Mouse (Mus musculus): ENCODE results near the gene Hapln2. TPM values are rescaled to one million over a fixed set of nuclear protein-coding genes. Genes with fewer than 3 reads are reported as not detected.

The Hapln2 gene
- polyA plus RNA-seq, 1 experiment from 2014 or later = 0.58 TPM

- Histone ChIP-seq H3K4me3 (ENCODE audit: control insufficient read depth in 1 of 2, insufficient read depth in 1 of 2, low read depth in 1 of 2, low read length in 2 of 2) (no peak overlapping the region), H3K27ac (replicated peaks in 1 of 2; ENCODE audit: control insufficient read depth in 1 of 2, insufficient read depth in 1 of 2, low read depth in 2 of 2, low read length in 2 of 2) (no peak overlapping the region), H3K27me3 (ENCODE audit: control insufficient read depth, insufficient read depth, low read length) (peaks cover 63% of the 10 kb centered on the region), H3K4me2 (ENCODE audit: low read length) (no peak overlapping the region), H3K9me3 (ENCODE audit: control insufficient read depth, low read length) (no peaks in the 10 kb centered on the region), H3K9ac (ENCODE audit: low read length) (no peak overlapping the region), H3K4me1 (ENCODE audit: control insufficient read depth in 2 of 2, insufficient read depth in 2 of 2, low read length in 2 of 2) (peaks cover 23 to 31% of the 10 kb centered on the region in 2 experiments), H3K36me3 (ENCODE audit: control insufficient read depth, insufficient read depth, low read length) (no peaks in the 10 kb centered on the region)
- no peak for ATAC-seq (ENCODE audit: insufficient number of reproducible peaks, insufficient read depth, low FRiP score, low read depth)
- 22% methylated on average over 10 of the region's 10 CpGs for WGBS
Measured at GRCm38 (mm10) chr3:87989935-87990334, 37.4 kb downstream of the Hapln2 start.

GRCm38 (mm10) chr3:87988068-87988467 is 39.3 kb downstream of the Hapln2 start:
- H3K27ac ChIP-seq (replicated peaks in 1 of 2; ENCODE audit: control insufficient read depth in 1 of 2, insufficient read depth in 1 of 2, low read depth in 2 of 2, low read length in 2 of 2) = no peak overlapping the region
- H3K36me3 ChIP-seq (ENCODE audit: control insufficient read depth, insufficient read depth, low read length) = no peaks in the 10 kb centered on the region
- 5% methylated on average over 15 of the region's 15 CpGs for WGBS
- H3K9me3 ChIP-seq (ENCODE audit: control insufficient read depth, low read length) = no peaks in the 10 kb centered on the region
- peak overlapping the region; percentile 67 for H3K4me2 ChIP-seq (ENCODE audit: low read length)
- peaks cover 37 to 48% of the 10 kb centered on the region in 2 experiments for H3K4me1 ChIP-seq (ENCODE audit: control insufficient read depth in 2 of 2, insufficient read depth in 2 of 2, low read length in 2 of 2)
- peak overlapping the region; percentile 56; the same call in 1 of the 2 replicates for H3K9ac ChIP-seq (ENCODE audit: low read length)
- ATAC-seq (ENCODE audit: insufficient number of reproducible peaks, insufficient read depth, low FRiP score, low read depth) = no peak
- peak overlapping the region; percentile 33 to 34 for H3K4me3 ChIP-seq (ENCODE audit: control insufficient read depth in 1 of 2, insufficient read depth in 1 of 2, low read depth in 1 of 2, low read length in 2 of 2)
- H3K27me3 ChIP-seq (ENCODE audit: control insufficient read depth, insufficient read depth, low read length) = peaks cover 45% of the 10 kb centered on the region

GRCm38 (mm10) chr3:87987633-87988032 is 39.8 kb downstream of the Hapln2 start:
- Histone ChIP-seq H3K27ac (replicated peaks in 1 of 2; ENCODE audit: control insufficient read depth in 1 of 2, insufficient read depth in 1 of 2, low read depth in 2 of 2, low read length in 2 of 2) (peak overlapping the region in 1 of 2 experiments; percentile 84; a peak in 1 of 4 replicates), H3K9ac (ENCODE audit: low read length) (peak overlapping the region; percentile 56), H3K4me2 (ENCODE audit: low read length) (peak overlapping the region; percentile 67), H3K36me3 (ENCODE audit: control insufficient read depth, insufficient read depth, low read length) (no peaks in the 10 kb centered on the region), H3K4me3 (ENCODE audit: control insufficient read depth in 1 of 2, insufficient read depth in 1 of 2, low read depth in 1 of 2, low read length in 2 of 2) (peak overlapping the region; percentile 33 to 34), H3K4me1 (ENCODE audit: control insufficient read depth in 2 of 2, insufficient read depth in 2 of 2, low read length in 2 of 2) (peaks cover 42 to 53% of the 10 kb centered on the region in 2 experiments), H3K9me3 (ENCODE audit: control insufficient read depth, low read length) (no peaks in the 10 kb centered on the region), H3K27me3 (ENCODE audit: control insufficient read depth, insufficient read depth, low read length) (peaks cover 40% of the 10 kb centered on the region)
- 1% methylated on average over 15 of the region's 15 CpGs for WGBS
- ATAC-seq (ENCODE audit: insufficient number of reproducible peaks, insufficient read depth, low FRiP score, low read depth) = no peak

GRCm38 (mm10) chr3:87986868-87987267 is 40.5 kb downstream of the Hapln2 start:
- Histone ChIP-seq H3K36me3 (ENCODE audit: control insufficient read depth, insufficient read depth, low read length) (no peaks in the 10 kb centered on the region), H3K9ac (ENCODE audit: low read length) (peak overlapping the region; percentile 56), H3K27me3 (ENCODE audit: control insufficient read depth, insufficient read depth, low read length) (peaks cover 33% of the 10 kb centered on the region), H3K4me3 (ENCODE audit: control insufficient read depth in 1 of 2, insufficient read depth in 1 of 2, low read depth in 1 of 2, low read length in 2 of 2) (peak overlapping the region; percentile 33 to 34), H3K4me2 (ENCODE audit: low read length) (peak overlapping the region; percentile 67), H3K4me1 (ENCODE audit: control insufficient read depth in 2 of 2, insufficient read depth in 2 of 2, low read length in 2 of 2) (peaks cover 49 to 60% of the 10 kb centered on the region in 2 experiments), H3K27ac (replicated peaks in 1 of 2; ENCODE audit: control insufficient read depth in 1 of 2, insufficient read depth in 1 of 2, low read depth in 2 of 2, low read length in 2 of 2) (peak overlapping the region; percentile 3 to 84), H3K9me3 (ENCODE audit: control insufficient read depth, low read length) (no peaks in the 10 kb centered on the region)
- ATAC-seq (ENCODE audit: insufficient number of reproducible peaks, insufficient read depth, low FRiP score, low read depth) = peak; percentile 66
- 0% methylated on average over 17 of the region's 17 CpGs for WGBS

GRCm38 (mm10) chr3:87985505-87986320 is 41.7 kb downstream of the Hapln2 start:
- Histone ChIP-seq H3K36me3 (ENCODE audit: control insufficient read depth, insufficient read depth, low read length) (no peaks in the 10 kb centered on the region), H3K9me3 (ENCODE audit: control insufficient read depth, low read length) (no peaks in the 10 kb centered on the region), H3K4me1 (ENCODE audit: control insufficient read depth in 2 of 2, insufficient read depth in 2 of 2, low read length in 2 of 2) (peaks cover 57 to 67% of the 10 kb centered on the region in 2 experiments), H3K27ac (replicated peaks in 1 of 2; ENCODE audit: control insufficient read depth in 1 of 2, insufficient read depth in 1 of 2, low read depth in 2 of 2, low read length in 2 of 2) (peak overlapping the region; percentile 43 to 84), H3K4me3 (ENCODE audit: control insufficient read depth in 1 of 2, insufficient read depth in 1 of 2, low read depth in 1 of 2, low read length in 2 of 2) (no peak overlapping the region), H3K4me2 (ENCODE audit: low read length) (peak overlapping the region; percentile 67), H3K27me3 (ENCODE audit: control insufficient read depth, insufficient read depth, low read length) (peaks cover 21% of the 10 kb centered on the region), H3K9ac (ENCODE audit: low read length) (peak overlapping the region; percentile 58)
- ATAC-seq (ENCODE audit: insufficient number of reproducible peaks, insufficient read depth, low FRiP score, low read depth) = no peak
- WGBS = 16% methylated on average over 12 of the region's 12 CpGs

GRCm38 (mm10) chr3:87984094-87984493 is 43.3 kb downstream of the Hapln2 start:
- no peak for ATAC-seq (ENCODE audit: insufficient number of reproducible peaks, insufficient read depth, low FRiP score, low read depth)
- H3K4me3 ChIP-seq (ENCODE audit: control insufficient read depth in 1 of 2, insufficient read depth in 1 of 2, low read depth in 1 of 2, low read length in 2 of 2) = no peak overlapping the region
- H3K36me3 ChIP-seq (ENCODE audit: control insufficient read depth, insufficient read depth, low read length) = no peaks in the 10 kb centered on the region
- WGBS = 30% methylated on average over 3 of the region's 3 CpGs
- peak overlapping the region in 1 of 2 experiments; percentile 98; a peak in 3 of 4 replicates for H3K27ac ChIP-seq (replicated peaks in 1 of 2; ENCODE audit: control insufficient read depth in 1 of 2, insufficient read depth in 1 of 2, low read depth in 2 of 2, low read length in 2 of 2)
- peaks cover 57 to 67% of the 10 kb centered on the region in 2 experiments for H3K4me1 ChIP-seq (ENCODE audit: control insufficient read depth in 2 of 2, insufficient read depth in 2 of 2, low read length in 2 of 2)
- no peaks in the 10 kb centered on the region for H3K9me3 ChIP-seq (ENCODE audit: control insufficient read depth, low read length)
- H3K27me3 ChIP-seq (ENCODE audit: control insufficient read depth, insufficient read depth, low read length) = peaks cover 8% of the 10 kb centered on the region
- peak overlapping the region; percentile 58 for H3K4me2 ChIP-seq (ENCODE audit: low read length)
- H3K9ac ChIP-seq (ENCODE audit: low read length) = peak overlapping the region; percentile 70; the same call in 1 of the 2 replicates

- Histone ChIP-seq H3K27ac (replicated peaks in 1 of 2; ENCODE audit: control insufficient read depth in 1 of 2, insufficient read depth in 1 of 2, low read depth in 2 of 2, low read length in 2 of 2) (peak overlapping the region; percentile 93 to 98), H3K27me3 (ENCODE audit: control insufficient read depth, insufficient read depth, low read length) (peaks cover 3% of the 10 kb centered on the region), H3K4me3 (ENCODE audit: control insufficient read depth in 1 of 2, insufficient read depth in 1 of 2, low read depth in 1 of 2, low read length in 2 of 2) (peak overlapping the region in 1 of 2 experiments; percentile 10; a peak in 1 of 4 replicates)
Measured at GRCm38 (mm10) chr3:87983627-87984026, 43.8 kb downstream of the Hapln2 start.

More at GRCm38 (mm10) chr3:87983627-87984026, 43.8 kb downstream of the Hapln2 start:
- ATAC-seq (ENCODE audit: insufficient number of reproducible peaks, insufficient read depth, low FRiP score, low read depth) = no peak
- Histone ChIP-seq H3K4me1 (ENCODE audit: control insufficient read depth in 2 of 2, insufficient read depth in 2 of 2, low read length in 2 of 2) (peaks cover 57 to 67% of the 10 kb centered on the region in 2 experiments), H3K9me3 (ENCODE audit: control insufficient read depth, low read length) (no peaks in the 10 kb centered on the region), H3K36me3 (ENCODE audit: control insufficient read depth, insufficient read depth, low read length) (no peaks in the 10 kb centered on the region), H3K9ac (ENCODE audit: low read length) (peak overlapping the region; percentile 70; the same call in 1 of the 2 replicates), H3K4me2 (ENCODE audit: low read length) (peak overlapping the region; percentile 58)
- WGBS = 53% methylated on average over 6 of the region's 6 CpGs

Data from heart, embryonic 14.5 days (tissue).